Mouse (Mus musculus) CH12.LX (cell line): ENCODE measurements at regions not wholly inside any gene's neighbourhood (a gene's known extent, or its start where the extent isn't known, plus 50 kb on each side); places are given as distances from the start of the nearest gene placed in this dataset.

Source experiments
- E2F4 ChIP-seq: IDR thresholded peaks from 2 replicates; pipeline ENCODE4 v1.6.1; 2011; ENCODE audit warnings: low read depth, low read length, improper control_type of control experiment; ENCODE audit not compliant: insufficient replicate concordance
- NELFE ChIP-seq: IDR thresholded peaks from 2 replicates; pipeline ENCODE4 v1.6.1; 2011; ENCODE audit warnings: low read depth, low read length, improper control_type of control experiment
- POLR2A ChIP-seq: IDR thresholded peaks from 2 replicates; pipeline ENCODE4 v1.6.1; 2011; ENCODE audit warnings: low read depth, mild to moderate bottlenecking, improper control_type of control experiment, low read length
- POLR2AphosphoS2 ChIP-seq: IDR thresholded peaks from 2 replicates; pipeline ENCODE4 v1.6.1; 2011; ENCODE audit warnings: low read depth, low read length, improper control_type of control experiment
- RAD21 ChIP-seq: IDR thresholded peaks from 2 replicates; pipeline ENCODE4 v1.6.1; 2011; ENCODE audit warnings: low read depth, mild to moderate bottlenecking, low read length, improper control_type of control experiment, moderate library complexity
- RCOR1 ChIP-seq: conservative IDR thresholded peaks from 2 replicates; pipeline ENCODE4 v1.6.1; 2012; ENCODE audit warnings: low read depth, mild to moderate bottlenecking, inconsistent platforms, low read length, improper control_type of control experiment
- USF1 ChIP-seq: IDR thresholded peaks from 2 replicates; pipeline ENCODE4 v1.6.1; 2014; ENCODE audit warnings: low read depth, mild to moderate bottlenecking, inconsistent platforms, low read length, improper control_type of control experiment
- ZKSCAN1 ChIP-seq: IDR thresholded peaks from 2 replicates; pipeline ENCODE4 v1.6.1; 2012; ENCODE audit warnings: low read depth, inconsistent platforms, low read length, improper control_type of control experiment, borderline replicate concordance
- ZNF384 ChIP-seq: IDR thresholded peaks from 2 replicates; pipeline ENCODE4 v1.6.1; 2012; ENCODE audit warnings: low read depth, low read length, improper control_type of control experiment, inconsistent platforms

DNA sequence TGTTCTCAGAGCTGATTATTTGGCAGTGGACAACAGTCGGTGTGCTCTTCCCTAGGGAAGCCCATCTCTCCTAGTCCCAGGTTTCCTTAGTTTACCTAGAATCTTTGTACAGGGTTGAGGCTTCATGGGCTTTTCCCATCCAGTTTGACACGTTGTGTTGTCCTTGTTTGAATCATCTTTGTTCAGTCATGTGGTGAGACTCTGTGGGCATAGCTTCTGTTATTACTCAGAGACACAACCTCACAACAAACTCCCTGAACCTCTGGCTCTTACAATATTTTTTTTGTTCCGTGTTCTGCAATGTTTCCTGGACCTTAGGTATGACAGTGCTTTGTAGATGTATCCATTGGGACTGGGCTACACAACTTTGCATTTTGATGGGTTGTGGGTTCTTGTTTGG, 132.9 kb upstream of the Dlx6 start:
- TF ChIP-seq USF1 = no peak
- peak; percentile 68; the same call in 1 of the 2 replicates for TF ChIP-seq RCOR1
- no peak for TF ChIP-seq ZNF384
- no peak for TF ChIP-seq POLR2A
- no peak for TF ChIP-seq NELFE
- TF ChIP-seq RAD21 = no peak
- no peak for TF ChIP-seq POLR2AphosphoS2
- no peak for TF ChIP-seq ZKSCAN1
- no peak for TF ChIP-seq E2F4
